Mouse (Mus musculus): ENCODE measurements around the gene Il1rapl2.

- TF ChIP-seq CTCF (IDR thresholded peaks at IDR 0.05; ENCODE audit: borderline replicate concordance, insufficient read depth, low read depth, low read length) (no peak), POLR2A (IDR thresholded peaks at IDR 0.05; ENCODE audit: borderline replicate concordance, insufficient read depth, low read length) (no peak)
Observed at GRCm38 (mm10) chrX:137812151-137812550, 241.7 kb downstream of the Il1rapl2 start.
